Mouse (Mus musculus) lung, adult 2 months (tissue): ENCODE data around the gene Unc5a.

ENCODE experiments used
- CTCF ChIP-seq: fragments of 200-500 bp; IDR thresholded peaks from 2 replicates; pipeline ENCODE4 v1.5.1; 2011; ENCODE audit warnings: mild to moderate bottlenecking, low read length, control low read depth; ENCODE audit not compliant: insufficient read depth
- POLR2A ChIP-seq: fragments of 200-500 bp; IDR thresholded peaks from 2 replicates; pipeline ENCODE4 v1.6.1; 2011; ENCODE audit warnings: low read depth, mild to moderate bottlenecking, control low read depth, low read length, borderline replicate concordance; ENCODE audit errors: extremely low read depth

GRCm38 (mm10) chr13:54926654-54927053 lies 22.6 kb upstream of the Unc5a start:
- TF ChIP-seq CTCF (no peak), POLR2A (no peak)
